ENCODE assay signal across 8 mouse cellular contexts in the genomic region with DNA sequence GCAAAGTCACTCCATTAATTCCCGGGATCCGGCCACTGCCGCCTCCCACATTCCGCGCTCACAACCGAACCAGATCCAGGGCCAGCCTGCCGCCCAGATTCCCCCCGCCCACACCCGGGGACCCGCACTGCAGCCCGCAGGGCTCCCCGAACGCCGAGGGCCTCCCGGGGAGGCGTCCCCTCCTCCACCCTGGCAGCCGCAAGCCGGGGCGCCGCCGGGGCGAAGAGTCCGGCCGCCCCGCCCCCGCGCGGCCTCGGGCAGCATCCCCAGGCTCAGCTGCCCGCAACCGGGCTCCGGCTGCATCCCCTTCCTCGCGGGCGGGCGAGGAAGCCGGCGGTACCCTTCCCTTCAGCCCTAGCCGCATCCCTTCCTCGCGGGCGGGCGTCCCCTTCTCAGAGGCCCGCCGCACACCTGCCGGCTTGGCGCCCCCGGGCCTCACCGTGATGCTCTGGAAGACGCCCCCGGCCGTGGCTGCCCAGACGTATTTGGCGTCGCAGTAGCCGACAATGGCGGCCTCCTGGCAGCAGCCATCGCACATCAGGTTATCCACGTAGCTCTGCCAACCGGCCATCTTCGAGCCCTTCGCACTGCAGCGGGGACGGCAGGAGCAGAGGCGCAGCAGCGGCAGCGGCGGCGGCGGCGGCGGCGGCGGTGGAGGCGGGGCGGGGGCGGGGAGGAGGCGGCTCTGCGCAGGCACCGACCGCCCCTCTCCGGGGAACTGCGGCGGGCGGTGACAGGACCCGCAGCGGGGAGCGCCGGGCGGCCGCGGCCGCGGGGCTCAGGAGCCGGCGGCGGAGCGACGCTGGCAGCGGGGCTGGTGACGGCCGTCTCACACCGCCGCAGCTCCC. TPM values are rescaled to one million over a fixed set of nuclear protein-coding genes. Genes with fewer than 3 reads are reported as not detected.
DNase-seq lines count a peak whose midpoint lies in the region; ATAC-seq lines count a peak whose summit lies in the region.

No protein-coding gene starts in this region.

- peak overlapping the region; percentile 99 for H3K4me3 ChIP-seq in hindbrain, embryonic 14.5 days (replicated peaks; ENCODE audit: low read length)

- peak overlapping the region; percentile 99 for H3K9ac ChIP-seq in hindbrain, embryonic 14.5 days

- ATAC-seq in hindbrain, embryonic 14.5 days (ENCODE audit: low FRiP score) = peak; percentile 86

- peaks cover 25% of the 10 kb centered on the region for H3K36me3 ChIP-seq in hindbrain, embryonic 14.5 days (replicated peaks; ENCODE audit: control insufficient read depth, insufficient read depth)

- DNase-seq in MN1 (ENCODE audit: low spot score) = peak; percentile 64
- DNase-seq in cerebellum, adult 8-10 months = peak; percentile 68
- DNase-seq in frontal cortex, postnatal 36 days (ENCODE audit: low spot score in 2 of 2) = peak; percentile 59 to 61
- DNase-seq in hindbrain, embryonic 14.5 days (ENCODE audit: low spot score) = peak; percentile 67
- peak; percentile 51 to 57 for DNase-seq in left cerebral cortex, adult 18-20 months (ENCODE audit: low spot score in 2 of 2)
- DNase-seq in lung, postnatal 4 days = peak; percentile 49 to 61
- peak; percentile 53 to 62 for DNase-seq in right cerebral cortex, adult 2 months (ENCODE audit: low spot score in 2 of 2)
- DNase-seq in urinary bladder, postnatal 10 days (ENCODE audit: low spot score) = peak; percentile 13

- WGBS in hindbrain, embryonic 14.5 days = under 1% methylated on average over 84 of the region's 104 CpGs

- H3K4me2 ChIP-seq in hindbrain, embryonic 14.5 days (replicated peaks) = peak overlapping the region; percentile 74

- H3K9me3 ChIP-seq in hindbrain, embryonic 14.5 days (ENCODE audit: control insufficient read depth, low read length) = no peaks in the 10 kb centered on the region

- H3K4me1 ChIP-seq in hindbrain, embryonic 14.5 days (replicated peaks; ENCODE audit: control insufficient read depth, insufficient read depth, low read length) = peaks cover 21% of the 10 kb centered on the region

- peak overlapping the region; percentile 100 for H3K27ac ChIP-seq in hindbrain, embryonic 14.5 days

- H3K27me3 ChIP-seq in hindbrain, embryonic 14.5 days (ENCODE audit: control insufficient read depth, insufficient read depth, low read length) = no peaks in the 10 kb centered on the region

RNA-seq across cellular contexts. Expression of gene Pfn2, which starts 0.7 kb away (rescaled TPM):
- polyA plus RNA-seq in hindbrain, embryonic 14.5 days (2014; fragmentation: Nextera tagmentation; extraction: Ambion mirVana) = 736 and 803 TPM in 2 replicates
- 100 to 1,000 TPM; 525 to 526 TPM for total RNA-seq in left cerebral cortex, adult 18-20 months (2021)

Comparison
In these comparisons a context has a peak if more than half of its experiments do, and no peak if none do; other contexts are left out.
1. Peak in every context shown above with its lines: DNase-seq, ATAC-seq, H3K4me3 ChIP-seq and H3K27ac ChIP-seq.
2. DNase-seq: peak in every context shown above with its lines; median percentile 68 in cerebellum, adult 8-10 months; 67 in hindbrain, embryonic 14.5 days; 64 in MN1; 60 in frontal cortex, postnatal 36 days; 58 in right cerebral cortex, adult 2 months; 55 in lung, postnatal 4 days; 54 in left cerebral cortex, adult 18-20 months; 13 in urinary bladder, postnatal 10 days.